Mouse (Mus musculus) left cerebral cortex, postnatal 36 days (tissue): ENCODE measurements around the gene Maml3. TPM values are rescaled to one million over a fixed set of nuclear protein-coding genes. Genes with fewer than 3 reads are reported as not detected.
A peak's percentile ranks its signal among the peaks of the same experiment; 100 is the strongest.

ENCODE experiments used
- DNase-seq, 2 experiments: peaks; one replicate each; pipeline ENCODE4 v3.0.0; 2021 to 2022; ENCODE audit warnings: low spot score in 2 of 2, mixed read lengths in 1 of 2
- intact Hi-C: fragments of 180-260 bp; cut with DNase I; formaldehyde crosslinking; loops from one replicate; pipeline ENCODE4 v1.15.1; 2025
- total RNA-seq, 2 experiments: library from RNA; stranded (reverse); gene quantifications; 2 replicates each; pipeline ENCODE4 v1.2.3; 2021

Maml3 gene
- total RNA-seq, 2 experiments from 2014 or later: 6.2 to 11.9 TPM

DNA sequence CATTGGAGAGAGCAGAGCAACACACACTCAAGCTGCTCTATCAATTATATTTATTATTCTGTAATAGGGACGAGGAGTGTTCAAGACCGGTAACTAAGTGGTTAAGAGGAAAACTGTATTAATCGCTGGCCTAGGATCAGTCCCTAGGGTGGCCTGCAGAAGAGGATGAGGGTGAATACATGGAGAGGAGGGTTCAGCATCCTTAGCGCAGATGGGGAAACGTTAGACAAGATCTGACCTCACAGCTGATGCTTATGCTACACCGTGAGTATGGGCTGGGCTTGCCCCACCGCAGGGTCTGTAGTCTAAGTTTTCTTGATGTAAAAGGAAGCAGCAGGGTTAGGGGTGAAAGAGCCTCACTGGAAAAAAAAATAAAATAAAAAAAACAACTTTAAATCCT, 285.8 kb downstream of the Maml3 start:
- intact Hi-C loops: no loop called here
- no peak for DNase-seq

DNA sequence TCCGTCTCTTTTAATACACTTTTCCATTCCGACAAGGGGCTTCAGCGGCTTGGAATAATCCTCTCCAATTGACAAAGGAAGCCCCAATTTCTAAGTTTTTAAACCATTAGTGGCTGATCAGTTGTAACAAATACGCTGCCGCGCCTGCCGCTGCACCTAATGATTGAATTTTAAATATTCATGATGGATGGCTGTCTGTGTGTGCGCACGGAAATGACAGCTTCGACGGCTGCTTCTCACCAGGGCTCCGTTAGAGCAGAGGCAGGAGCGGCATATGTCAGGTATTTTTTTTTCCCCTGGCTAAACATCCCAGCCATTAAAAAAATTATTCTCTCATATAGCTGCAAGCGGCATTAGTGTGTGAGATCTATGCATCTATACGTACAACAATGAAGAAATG, 287.0 kb downstream of the Maml3 start:
- no peak for DNase-seq

DNA sequence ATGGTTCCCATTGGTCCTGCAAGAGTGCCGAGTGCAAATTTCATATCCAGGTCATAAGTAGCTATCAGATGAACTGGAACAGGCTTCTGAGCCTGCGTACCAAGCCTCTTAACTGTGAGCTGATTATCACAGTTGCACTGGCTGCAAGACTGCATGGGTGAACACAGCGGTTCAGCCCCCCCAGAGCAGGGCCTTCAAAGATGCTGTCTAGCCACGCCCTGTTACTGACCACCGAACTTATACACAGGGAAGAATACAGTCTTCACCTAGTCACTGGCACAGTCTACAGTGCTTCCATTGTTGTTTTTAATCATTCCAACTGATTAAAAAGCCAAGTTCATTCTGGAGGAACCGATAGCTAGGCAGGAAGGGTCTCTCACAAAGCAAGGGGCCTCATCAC, 287.5 kb downstream of the Maml3 start:
- intact Hi-C loops: no loop called here
- no peak for DNase-seq

More for the DNA sequence above, 287.0 kb downstream of the Maml3 start:
- intact Hi-C loops: no loop called here

DNA sequence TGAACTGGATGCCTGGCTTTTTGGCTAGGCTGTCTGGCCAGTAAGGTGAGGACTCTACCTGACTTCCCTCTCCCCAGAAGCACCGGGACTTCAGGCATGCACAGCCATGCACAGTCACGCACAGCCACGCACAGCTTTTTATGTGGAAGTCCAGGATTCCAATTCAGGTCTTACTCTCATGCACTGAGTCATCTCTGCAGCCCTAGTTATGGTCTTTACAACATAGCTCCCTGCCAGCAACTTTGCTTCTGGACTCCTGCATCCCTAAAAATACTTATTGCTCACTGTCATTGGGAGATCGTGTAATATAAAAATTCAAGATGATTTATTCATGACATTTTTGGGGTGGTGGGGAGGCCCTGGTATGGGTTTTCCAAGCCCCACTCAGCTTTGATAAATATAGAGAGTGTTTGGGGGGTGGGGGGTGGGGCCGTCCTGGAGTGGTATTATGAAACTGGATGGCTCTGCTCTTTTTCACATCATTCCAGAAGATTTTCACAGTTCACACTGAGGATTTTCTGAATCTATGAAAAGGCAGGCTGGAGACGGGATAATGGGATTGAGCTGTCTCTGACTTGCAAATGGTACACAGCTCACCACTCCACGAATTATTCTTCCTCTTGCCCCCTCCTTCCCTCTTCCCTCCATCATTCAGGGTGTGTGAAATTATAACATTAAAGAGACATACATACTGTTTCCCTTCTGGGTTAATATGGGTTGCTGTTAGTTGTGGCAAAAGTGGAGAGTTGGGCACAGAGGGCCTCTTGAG, 288.2 kb downstream of the Maml3 start:
- intact Hi-C loops: no loop called here

DNA sequence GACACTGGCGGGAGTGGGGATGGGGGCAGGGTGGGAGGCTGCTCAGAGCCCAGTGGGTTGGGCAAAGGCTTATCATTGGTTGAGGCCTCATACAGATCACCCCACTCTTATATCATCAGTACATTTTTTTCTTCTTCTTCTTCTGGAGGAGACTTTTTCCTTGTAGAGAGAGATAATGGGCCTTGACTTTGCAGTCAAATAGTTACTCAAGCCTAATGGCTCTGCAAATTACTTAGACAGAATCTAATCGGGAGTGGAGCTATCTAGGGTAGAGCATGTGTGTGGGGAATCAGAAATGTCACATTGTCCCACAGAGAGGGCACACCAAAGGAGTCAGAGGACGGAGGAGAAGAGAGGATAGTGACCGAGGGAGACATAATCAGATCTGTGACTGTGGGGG, 290.8 kb downstream of the Maml3 start:
- DNase-seq: no peak
- intact Hi-C loops: no loop called here

More for the DNA sequence above, 288.2 kb downstream of the Maml3 start:
- DNase-seq: no peak

DNA sequence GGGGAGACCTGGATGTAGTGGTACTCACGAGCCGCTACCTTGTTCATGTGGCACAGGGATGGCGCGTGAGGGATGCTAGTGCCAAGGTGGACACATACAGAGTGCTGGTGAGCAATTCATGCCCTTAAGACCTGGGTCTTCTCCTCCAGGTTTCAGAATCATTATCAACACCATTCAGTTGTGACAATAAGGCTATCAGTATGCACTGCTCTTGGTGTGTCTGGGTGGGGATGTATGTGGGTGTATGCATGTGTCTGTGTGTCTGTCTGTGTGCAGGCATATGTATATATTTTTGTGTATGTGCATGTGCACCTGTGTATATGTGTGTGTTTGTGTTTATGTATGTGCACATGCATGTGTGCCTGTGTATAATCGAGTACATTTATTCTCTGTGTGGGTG, 291.7 kb downstream of the Maml3 start:
- DNase-seq: no peak
- intact Hi-C loops: no loop called here

DNA sequence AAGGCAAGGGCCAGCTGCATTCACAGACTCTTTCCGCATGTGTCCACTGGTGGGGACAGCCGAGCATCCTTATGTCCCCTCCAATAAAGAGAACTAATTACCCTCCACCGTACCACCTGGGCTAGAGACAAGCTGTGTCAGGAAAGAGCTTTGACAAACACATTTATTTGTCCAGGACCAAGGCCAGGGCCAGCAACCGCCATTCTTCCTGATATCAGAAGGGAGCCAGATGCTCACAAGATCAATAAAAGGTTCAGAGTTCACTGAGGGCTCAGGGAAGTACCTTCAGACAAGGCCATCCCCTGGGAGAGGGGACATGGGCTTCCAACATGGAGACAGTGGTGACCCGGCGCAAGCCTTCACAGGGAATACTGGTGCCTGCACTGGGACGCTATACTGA, 294.1 kb downstream of the Maml3 start:
- intact Hi-C loops: no loop called here
- DNase-seq: no peak

DNA sequence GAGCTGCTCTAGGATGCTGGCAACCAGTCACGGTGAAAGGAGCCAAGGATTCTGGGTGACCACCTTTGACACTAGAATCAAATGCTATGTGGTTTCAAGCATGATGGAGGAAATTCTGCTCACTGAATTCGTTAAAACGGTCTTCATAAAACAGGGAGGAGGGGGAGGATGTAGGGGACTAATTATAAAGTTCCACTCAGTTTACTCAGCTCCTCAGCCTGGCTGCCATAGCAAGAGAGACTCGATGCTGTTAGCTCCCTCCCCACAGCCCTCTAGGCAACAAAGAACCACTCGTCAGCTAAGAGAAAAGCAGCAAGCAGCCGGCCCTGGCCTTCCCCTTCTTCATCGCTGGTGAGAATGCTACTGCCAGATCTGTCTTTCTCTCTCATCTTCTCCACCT, 295.1 kb downstream of the Maml3 start:
- no peak for DNase-seq
- intact Hi-C loops: no loop called here

DNA sequence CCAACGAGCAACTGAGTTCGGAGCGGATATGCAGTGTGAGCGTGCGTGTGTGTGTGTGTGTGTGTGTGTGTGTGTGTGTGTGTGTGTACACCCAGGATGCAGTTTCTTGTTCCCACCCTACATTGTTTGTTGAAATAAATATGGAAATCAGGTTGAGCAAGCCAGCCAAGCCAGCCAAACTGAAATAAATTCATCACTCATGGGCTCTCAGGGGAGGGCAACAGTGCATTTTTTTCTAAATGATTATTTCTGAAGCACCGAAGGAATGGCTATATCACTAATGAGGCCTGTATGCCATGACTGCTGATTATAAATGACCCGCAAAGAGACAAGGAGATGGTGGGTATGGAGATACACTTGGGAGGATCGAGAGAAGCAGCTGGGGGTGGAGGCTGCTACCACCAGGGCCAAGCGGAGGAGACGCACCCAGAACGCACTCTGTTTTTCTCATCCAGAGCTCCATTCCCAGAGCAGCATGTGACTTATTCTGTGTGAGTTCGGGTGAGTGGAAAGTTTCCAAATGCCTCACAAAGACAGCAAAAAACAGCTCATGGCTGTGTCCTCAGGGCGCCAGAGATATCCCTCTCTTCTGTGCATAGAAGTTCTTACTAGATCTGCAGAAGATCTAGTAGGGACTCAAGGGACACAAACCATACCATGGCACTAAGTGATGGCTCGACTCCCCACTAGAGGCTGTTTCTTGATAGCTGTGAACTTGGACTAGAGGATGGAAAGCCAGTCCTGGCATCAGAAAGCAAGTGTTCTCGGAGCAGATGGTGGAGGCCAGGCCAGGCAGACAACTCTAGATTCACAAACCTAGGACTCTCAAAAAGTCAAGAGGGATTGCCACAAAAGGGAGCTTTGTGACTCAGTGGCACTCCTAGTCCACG, 296.6 kb downstream of the Maml3 start:
- intact Hi-C loops: no loop called here
- no peak for DNase-seq

DNA sequence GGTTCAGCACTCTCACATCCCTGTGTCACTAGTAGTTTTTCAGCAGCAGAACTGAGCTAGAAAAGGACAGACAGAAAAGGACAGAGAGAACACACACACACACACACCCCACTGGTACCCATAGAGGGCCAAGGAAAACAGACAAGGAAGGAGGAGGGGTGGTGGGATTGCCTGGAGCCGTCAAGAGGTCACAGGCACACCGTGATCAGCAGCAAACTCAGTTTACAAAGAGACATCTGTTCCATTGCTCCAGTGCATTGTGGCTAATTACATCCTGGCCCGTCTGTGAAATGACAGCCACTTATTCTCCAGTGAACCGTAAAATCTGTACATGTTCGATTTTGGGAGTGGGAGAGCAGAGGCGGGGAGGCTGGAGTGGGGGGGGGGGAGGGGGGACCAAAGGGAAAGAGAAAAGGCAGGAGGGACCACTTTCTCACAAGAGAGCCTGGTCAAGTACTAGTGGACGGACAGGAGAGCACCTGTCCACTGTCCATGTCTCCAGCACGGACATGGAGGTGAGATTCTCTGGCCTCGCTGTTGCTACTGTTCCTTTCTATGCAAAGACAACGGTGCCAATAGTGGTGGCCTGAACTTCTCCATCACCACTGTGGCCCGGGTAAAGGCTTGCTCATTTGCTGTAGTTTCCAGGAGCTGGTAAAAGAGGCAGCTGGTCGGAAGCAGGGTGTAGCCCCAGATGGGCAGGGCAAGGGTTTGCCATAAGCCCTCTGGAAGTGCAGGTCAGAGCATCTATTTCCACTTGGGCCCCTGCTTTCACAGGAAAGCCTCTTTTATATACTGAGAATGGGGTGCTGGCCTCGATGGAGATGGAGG, 299.2 kb downstream of the Maml3 start:
- intact Hi-C loops: no loop called here
- DNase-seq: no peak

DNA sequence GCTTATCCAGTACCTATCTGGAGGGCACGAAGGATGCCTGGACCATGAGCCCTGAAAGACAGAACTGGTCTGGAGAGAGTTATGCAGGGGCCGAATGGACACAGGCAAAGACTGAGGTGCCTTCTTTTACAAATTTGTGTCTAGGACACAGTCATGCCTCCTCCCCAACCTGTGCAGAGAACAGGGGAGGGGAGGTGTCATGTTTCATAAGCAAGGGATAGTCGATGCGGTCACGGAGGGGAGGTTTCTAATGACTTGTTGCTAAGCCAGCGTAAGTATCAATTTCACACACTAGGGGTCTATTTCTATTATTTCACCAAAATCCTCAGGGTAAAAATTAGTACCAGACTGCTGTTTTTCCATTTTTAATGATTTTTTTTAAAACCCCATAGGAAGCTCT, 301.0 kb downstream of the Maml3 start:
- no peak for DNase-seq

DNA sequence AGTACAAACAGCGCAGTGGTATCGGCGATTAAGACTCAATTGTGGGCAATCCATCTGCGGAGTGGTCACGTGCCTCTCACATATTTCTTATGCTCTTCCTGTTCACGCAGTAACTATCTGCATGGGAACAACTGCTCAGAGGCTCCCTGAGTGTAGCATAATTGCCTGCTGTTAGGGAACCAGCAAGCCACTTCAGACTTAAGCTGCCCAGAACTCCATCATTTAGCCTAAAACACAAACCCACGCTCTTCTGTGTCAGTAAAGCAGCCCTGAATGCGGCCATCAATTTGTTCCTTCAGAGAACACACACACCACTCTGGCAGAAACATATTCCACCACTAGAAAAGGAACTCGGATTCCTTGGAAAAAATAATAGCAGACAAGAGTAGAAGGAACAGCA, 305.2 kb downstream of the Maml3 start:
- no peak for DNase-seq
- intact Hi-C loops: loop anchor here (10.0 kb wide), 1 partner anchor 205 kb away; no protein-coding TSS in a partner anchor

More for the DNA sequence above, 301.0 kb downstream of the Maml3 start:
- intact Hi-C loops: no loop called here

DNA sequence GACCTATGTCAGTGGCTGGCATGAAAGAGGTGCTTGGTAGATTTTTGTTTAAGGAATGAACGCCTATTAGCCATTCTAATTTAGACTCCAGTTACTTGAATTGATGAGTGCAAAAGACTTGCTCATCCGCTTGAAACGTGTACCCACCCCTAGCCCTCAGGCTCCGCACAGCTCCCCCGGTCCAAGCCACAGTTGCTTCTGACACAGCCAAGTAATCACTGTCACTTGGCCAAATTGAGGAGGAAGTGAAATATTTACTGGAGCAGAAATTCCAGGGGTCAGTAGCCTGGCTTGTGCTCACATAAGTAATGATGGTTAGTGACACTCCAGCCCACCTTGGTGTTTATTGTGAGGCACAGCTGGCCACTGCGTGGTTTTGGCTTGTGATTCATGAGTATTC, 308.0 kb downstream of the Maml3 start:
- intact Hi-C loops: loop anchor here (10.0 kb wide), 1 partner anchor 208 kb away; no protein-coding TSS in a partner anchor
- DNase-seq: no peak

DNA sequence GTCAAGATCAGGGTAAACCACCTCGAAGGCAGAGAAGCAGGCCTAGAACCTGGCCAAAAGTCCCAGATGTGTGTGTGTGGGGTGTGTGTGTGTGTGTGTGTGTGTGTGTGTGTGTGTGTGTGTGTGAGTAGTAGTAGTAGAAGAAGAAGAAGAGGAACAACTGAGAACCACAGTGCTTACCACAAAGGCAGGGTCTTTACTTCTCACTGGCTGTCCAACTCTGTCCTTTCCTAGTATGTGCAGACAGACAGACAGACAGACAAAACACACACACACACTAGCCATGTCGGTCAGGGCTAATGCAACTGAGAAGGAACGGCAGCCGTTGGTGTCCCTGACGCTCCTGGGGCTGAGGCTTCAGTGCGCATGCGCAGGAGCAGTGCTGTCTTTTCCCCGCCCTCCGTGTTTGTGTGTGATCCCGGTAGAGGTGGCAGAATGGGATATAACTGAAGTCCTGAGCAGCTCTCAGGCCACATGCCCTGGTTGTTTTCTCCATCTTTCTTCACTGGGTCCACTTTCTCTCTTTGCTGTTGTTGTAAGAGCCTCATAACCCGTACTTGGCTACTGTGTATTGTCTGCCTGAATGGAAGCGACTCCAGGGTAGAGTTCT, 308.6 kb downstream of the Maml3 start:
- intact Hi-C loops: loop anchor here (10.0 kb wide), 1 partner anchor 208 kb away; no protein-coding TSS in a partner anchor
- no peak for DNase-seq

DNA sequence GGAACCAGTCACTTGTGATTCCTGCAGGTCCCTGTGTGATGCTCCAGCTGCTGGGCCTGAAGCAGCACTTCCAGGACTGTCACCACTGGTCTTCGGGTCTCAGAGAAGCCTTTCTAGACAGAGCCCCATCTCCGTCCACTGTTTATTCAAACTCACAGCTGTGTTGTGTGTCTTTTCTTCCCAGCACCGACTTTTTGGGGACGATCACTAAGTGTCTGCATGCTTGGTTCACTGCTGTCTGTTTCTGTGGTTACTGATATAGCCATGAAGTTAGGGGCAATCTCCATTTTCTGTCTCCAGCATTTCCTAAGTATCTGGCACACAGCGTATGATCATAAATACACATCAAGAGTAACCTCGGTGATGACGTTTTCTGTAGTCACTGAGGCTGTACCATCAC, 313.3 kb downstream of the Maml3 start:
- no peak for DNase-seq
- intact Hi-C loops: loop anchor here (10.0 kb wide), 1 partner anchor 213 kb away; no protein-coding TSS in a partner anchor

DNA sequence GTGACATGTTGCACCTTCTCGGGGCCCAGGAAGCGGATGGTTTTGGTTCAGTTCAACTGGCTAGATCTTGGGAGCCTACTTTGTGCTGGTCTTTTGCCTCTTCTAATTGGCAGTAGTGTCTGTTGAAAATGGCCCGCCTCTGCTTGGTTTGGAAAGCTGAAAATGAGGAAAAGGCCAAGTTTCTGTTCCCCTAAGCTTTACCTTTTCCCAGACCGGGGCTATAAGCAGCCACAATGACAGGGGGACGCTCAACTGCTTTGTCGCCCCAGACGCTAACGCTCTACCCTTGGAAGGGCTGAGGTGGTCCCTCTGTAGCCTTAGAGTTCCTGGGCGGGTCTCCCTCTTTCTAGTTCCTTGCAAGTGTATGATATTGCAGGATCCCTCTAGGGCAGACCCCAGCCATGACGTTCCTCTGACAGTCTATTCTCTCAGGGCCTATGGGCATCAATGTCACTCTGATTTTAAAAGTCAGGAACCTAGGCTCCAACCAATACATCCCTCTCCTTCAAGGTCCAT, 315.4 kb downstream of the Maml3 start:
- intact Hi-C loops: loop anchor here (5.0 to 10.0 kb wide), 2 partner anchors 87 to 405 kb away; no protein-coding TSS in a partner anchor
- no peak for DNase-seq

DNA sequence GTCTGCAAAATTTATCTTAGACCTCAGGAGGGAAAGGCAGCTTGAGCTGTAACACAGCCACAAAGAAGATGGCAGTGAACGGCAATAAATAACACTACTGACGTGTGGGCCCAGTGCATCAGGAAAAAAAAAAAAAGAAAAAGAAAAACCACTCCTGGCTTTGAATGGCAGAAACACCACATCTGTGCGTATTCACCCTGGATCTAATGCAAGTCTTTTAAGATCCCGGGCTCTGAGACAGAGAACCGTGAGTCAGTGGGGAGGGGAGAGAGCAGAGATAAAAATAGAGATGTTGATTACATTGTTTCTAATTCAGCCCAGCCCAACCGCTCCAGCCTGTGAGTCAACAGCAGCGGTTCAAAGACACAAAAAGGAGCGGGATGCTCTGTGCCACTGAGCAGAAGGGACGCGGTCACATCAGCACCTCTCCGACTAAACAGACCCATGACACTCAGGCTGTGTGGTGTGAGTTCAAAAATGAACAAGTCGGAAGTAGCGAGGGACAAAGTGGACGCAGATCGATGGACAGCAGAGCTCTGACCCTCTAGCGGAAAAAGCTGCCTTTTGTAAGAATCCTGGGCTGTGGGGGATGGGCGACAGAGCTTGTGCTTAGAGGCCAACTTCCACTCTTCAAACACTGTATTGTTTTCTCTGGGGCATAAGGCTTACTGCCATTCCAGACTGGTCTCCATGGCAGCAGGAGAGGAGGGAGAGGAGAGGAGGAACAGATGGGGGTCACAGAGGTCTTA, 316.1 kb downstream of the Maml3 start:
- intact Hi-C loops: loop anchor here (5.0 to 10.0 kb wide), 2 partner anchors 86 to 406 kb away; no protein-coding TSS in a partner anchor
- DNase-seq: peak; percentile 42 to 57

DNA sequence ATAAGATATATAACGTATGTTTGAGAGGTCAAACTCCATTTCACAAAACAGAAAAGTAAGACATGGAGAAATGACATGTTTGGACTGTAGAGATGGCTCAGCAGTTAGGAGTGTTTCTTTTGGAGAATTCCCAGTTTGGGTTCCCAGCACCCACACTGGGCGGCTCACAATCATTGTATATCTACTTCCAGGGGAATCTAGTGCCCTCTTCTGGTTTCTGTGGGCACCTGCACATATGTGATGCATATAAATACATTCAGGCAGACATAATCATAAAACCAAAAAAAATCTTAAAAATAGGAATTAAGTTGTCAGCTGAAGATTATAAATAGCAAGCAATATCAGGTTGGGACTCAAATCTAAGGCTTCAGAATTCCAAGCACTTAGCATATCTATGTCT, 316.9 kb downstream of the Maml3 start:
- DNase-seq: no peak
- intact Hi-C loops: loop anchor here (5.0 to 10.0 kb wide), 2 partner anchors 86 to 407 kb away; no protein-coding TSS in a partner anchor
